Mouse (Mus musculus) heart, postnatal 4 days (tissue): ENCODE measurements at regions not wholly inside any gene's neighbourhood (a gene's known extent, or its start where the extent isn't known, plus 50 kb on each side); places are given as distances from the start of the nearest gene placed in this dataset.

Experiments used
- DNase-seq: peaks from one replicate; pipeline ENCODE4 v3.0.0; 2021

DNA sequence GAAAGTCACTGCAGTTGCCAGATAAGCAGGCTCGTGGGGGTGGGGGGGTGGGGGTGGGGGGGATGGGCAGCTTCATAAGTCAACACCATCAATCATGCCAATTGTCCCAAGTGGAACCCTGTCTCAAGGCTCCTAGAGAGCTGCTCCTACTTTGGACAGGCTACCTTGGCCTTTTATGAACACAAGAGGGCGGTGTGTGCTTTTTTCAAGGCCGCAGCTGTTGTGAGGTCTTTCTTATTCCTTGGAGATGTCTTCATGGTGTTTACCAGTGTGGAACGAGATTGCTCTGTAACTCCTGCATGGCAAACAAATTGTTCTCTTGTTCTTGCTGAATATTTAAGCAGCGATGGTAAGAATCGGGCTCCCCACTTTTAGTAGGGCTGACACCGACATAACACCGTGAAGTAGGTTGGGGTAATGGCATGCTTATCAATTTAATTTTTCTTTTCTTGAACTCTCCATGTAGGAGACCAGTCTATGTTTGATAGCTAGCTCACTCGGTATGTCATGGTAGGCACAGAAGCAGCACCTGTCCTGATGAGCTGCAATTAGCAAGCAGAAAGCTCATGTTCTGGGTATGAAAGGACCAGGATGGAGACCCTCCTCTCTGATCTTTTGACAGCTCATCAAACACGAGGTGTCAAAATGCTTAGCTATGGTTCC is 118.7 kb upstream of the Nmur2 start:
- DNase-seq, result peak; percentile 46

DNA sequence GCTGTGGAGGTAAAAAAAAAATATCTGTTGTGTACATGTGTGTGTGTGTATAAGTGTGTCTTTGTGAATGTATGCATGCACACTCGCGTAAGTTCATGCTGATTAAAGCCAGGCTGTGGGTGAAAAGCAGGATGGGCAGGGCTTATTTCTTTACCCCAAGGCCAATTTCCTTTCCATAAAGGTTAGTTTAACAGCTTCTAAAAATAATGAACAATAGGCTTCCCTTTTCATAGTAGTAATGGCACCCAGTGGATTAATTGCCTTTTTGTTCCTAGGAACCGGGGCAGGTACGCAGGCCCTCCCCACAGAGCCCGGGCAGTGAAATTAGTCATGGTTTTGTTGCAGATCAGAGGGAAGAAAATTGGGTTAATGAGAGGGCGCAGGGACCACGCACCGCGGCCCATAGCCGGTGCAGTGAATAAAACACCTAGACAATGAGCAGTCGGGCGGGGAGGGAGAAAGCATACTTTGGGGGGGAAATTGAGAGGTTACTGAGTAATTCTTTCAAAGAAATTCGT is 110.1 kb upstream of the Nmur2 start:
- DNase-seq, result no peak

DNA sequence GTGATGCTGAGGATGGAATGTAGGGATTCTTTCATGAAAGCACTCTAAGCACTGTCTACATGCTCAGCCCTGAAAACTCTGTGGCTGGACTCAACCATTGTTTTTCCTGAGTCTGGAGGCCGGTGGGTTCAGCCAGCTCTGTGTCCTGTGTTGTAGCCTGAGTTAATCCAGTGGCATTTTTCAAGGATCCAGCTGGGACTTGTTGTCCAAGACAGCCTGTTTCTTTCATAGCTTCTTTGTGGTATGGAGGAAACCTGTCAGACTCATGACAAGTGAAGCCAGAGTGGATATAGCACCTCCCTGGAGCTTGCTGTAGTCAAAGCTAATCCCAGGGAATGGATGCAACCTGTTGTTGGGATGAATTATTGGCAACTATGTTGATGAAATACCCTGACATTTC is 108.9 kb upstream of the Nmur2 start:
- DNase-seq, result no peak

DNA sequence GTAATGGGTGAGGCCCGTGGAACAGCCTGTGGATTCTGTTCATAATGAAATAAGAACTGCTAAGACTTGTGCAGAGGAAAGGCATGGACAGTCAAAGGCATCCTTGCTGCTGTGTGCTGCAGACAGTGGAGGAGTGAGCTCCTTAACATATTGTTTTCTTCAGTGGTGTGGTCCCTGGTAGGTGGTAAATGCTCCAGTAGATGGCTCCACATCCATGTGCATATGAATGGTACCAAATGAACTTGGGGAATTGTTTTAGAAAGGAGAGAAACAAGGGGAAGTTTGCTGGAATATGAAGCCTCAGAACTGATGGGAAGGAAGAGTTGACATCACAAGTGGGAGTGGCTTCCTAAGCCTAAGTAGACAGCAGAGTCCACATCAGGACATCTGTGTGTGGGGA is 108.1 kb upstream of the Nmur2 start:
- DNase-seq, result no peak

DNA sequence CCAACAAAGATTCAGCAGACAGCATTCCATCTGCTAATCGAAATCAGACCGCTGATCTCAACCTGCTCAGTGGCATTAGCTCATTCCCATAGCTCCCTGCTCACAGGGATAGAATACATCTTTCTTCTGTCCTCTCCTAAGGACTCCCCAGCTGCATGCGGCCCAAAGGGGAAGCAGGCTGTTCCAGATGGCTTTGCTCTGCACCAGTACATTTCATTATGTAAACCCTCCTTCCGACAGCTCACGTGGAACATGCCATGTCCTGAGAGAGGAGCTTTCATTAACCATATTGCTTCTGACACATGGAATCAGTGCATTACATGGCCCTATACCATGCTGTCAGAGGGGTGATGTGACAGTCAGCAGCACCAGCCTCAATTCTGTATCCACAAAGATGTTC is 105.9 kb upstream of the Nmur2 start:
- DNase-seq, result no peak

DNA sequence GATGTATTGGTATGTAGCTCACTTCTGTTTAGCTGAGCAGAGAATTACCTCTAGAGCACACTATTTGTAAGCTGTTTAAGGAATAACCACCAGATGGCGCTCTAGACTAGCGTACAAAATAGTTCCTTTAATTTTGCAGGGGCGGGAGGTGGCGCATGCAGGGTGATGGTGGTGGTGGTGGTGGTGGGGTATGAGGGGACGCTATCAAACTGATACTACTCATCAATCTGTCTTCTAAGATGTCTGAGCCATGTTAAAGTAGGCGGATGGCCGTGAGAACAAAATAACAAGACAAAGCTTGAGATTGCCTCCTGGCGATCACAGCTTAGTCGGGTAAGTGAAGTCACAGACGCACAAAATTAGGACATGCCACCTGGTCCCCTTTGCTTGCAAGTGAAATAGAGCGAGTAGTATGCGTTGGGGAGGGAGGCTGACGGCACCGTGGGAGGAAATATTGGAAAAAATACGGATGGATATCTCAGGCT is 90.6 kb upstream of the Nmur2 start:
- DNase-seq, result peak; percentile 45

DNA sequence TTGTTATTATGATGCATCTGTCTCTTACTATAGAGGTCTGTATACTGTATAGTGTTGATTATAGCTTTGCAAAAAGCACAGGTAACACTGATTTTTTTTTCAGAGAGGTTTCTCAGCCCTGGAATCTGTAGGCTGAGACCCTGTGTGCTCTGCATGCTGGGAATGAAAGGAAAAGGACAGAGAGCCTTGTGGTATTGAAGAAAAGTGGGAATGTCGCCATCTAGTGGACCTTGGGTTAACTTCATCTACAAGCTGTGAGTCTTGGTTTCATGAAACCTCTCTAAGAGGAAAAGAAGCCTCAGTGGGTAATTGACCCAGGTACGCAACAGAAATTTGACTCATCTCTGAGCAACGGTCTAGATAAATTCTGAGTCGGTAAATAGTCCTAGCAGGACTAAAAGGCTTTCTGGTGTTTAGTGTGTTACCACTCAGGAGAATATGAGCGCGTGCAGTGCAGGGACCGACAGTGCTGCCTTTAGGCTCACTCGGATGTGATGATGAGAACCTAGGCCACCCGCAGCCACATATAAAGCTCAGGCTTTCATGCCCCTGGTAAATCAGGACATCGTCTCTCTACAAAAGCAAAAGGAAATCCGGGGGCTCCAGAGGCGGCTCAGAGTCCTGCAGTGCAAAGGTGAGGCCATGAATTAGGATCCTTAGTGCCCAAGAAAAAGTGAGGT is 75.9 kb upstream of the Nmur2 start:
- DNase-seq, result peak; percentile 26

DNA sequence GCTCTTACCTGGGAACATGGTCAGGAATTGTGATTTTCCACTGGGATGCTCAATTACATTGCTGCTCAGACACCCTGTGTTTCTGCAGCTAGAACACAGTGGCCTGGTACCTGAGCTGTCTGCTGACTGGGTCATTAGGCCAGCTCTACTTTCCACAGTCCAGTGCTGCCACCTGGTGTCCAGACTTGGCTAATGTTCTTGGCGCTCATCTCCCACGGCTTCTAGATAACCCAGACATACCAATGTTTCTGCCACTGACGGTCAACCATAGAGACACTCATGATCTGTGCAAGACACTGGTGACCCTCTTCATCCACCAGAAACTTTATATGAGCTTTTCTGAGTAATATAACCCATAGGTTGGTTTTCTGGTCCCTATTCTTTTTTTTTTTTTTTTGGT is 67.1 kb upstream of the Nmur2 start:
- DNase-seq, result peak; percentile 83

DNA sequence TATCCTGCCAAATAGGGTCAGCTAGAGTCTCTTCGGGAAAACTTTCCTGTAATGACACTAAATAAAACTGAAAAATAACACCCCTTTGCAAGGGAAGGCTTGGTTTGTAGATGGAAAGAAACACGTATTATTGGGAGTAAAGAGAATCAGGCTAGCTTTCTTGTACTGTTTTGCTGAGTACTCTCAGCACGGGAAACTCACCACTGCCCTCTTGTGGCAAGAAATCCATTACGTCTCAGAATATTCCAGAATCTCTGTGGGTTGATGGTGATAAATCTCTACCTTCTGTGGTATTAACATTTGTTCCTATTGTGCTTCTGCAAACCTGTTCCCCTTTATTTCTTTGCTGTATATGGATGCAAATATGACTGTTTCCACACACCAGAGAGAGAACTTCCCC is 64.8 kb upstream of the Nmur2 start:
- DNase-seq, result peak; percentile 51

DNA sequence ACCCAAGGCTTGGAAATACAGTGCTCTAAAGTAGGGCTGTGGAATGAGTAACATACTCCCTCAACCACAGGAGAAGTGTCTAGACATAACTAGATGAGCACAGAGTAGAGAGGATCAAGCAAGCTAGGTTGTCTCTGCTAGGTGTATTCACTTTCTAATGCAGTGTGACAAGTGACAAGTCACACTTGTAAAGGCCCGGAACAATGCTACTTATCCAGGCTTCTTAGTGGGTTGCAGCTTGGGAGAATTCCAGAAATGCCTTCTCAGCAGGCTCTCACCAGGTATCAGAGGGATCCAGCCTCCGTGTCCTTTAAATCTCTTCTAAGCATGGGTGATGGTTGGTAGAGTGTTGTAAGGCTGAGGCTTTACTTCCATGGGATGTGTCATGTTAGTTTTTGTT is 52.1 kb upstream of the Nmur2 start:
- DNase-seq, result no peak
